Mouse (Mus musculus) E14TG2a.4 (cell line): ENCODE data around the gene Dchs1.

Experiments used
- CTCF ChIP-seq: conservative IDR thresholded peaks from 2 replicates; pipeline ENCODE4 v1.5.1; 2014; ENCODE audit warnings: low read length
- NANOG ChIP-seq: IDR thresholded peaks from 2 replicates; pipeline ENCODE4 v1.6.1; 2014; ENCODE audit warnings: borderline replicate concordance, low read length, mixed read lengths
- POU5F1 ChIP-seq: IDR thresholded peaks from 2 replicates; pipeline ENCODE4 v1.6.1; 2014; ENCODE audit warnings: low read length, borderline replicate concordance

DNA sequence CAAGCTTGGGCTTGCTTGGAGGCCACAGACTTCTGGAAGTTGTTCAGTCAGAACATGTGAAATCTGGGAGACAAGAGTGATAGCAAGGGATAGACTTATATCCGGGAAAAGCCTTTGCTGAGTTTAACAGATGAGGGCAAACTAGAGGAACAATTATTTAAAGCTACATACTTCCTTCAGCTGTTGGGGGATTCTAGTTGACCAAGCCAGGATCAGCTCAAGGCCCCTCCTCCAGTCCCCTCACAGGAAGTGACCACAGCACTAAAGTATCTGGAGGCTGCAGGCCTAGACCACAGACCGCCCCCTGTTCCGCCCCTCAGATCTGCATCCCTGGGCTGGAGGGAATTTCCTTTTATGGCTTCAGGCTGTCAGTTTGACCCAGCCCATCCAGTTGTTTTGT, 48.5 kb downstream of the Dchs1 start:
- no peak for TF ChIP-seq CTCF
- no peak for TF ChIP-seq POU5F1
- no peak for TF ChIP-seq NANOG
